Mouse (Mus musculus): Measurements from ENCODE around the gene Nckap5.
"Not testable (repeated sequence)": the region's sequence is repeated elsewhere in the genome, so short reads cannot be mapped to it uniquely, and the experiment has no call there.

Gene Nckap5

DNA sequence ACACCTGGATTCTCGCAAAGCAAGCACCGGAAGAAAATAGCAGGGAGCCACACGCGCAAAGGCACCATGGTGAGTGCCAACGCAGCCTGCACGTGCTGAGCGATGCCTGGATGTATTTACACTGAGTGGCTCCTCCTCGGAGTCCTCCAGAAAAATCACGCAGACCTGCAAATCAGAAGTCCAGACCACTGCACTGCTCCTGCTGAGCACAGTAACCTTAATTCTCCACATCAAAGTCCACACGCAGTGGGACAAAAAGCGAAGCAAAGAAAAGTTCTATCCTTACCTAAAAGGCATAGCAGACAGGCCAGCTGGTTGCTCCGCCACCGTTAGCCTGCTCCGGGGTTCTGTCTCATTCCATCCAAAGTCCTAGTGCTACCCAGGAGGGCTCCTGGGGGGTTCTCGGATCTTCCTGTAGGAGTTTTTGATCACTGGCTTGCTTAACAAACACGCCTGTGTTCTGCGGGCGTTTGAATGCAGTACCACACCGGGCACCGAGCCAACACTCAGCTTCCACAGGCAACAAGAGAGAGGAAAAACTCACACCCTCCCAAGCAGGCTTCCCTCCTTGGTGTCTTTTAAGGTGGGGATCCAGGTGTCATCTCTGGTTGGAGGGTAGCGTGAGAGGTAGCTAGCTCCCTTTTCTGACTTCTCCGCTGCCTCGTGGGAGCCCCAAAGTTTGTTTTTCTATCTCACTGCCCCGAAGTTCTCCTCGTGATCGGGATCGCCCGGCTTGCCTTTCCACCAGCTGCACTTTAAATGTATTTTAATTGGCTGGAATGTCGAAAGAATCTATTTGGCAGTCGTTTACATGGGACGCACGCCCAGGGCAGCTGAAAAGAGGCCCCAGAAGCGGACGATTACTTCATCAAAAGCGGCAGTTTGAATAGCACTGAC is at the start of gene Nckap5:
Nckap5 (minus strand) TSS at position 769 of the 897 bp plus-strand sequence.
- DNase-seq (ENCODE audit: low read depth), result no peak

DNA sequence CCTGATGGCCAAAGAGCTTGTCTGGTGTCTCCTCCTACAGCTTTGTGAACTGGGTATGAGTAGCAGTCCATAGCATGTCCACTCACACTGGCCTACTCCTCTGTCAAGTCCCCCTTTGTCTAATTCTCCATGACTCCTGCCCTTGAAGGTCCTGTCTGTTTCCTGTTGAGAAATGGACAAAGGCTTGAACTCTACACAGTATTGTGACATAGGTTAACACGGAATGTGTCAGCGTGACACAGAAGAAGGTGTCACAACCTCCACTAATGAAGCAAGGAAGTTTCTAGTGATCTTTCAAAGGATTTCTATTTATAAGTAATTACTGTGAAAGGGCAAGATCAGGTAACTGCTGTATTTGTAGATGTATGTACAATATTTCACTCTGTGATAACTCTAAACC is 46.9 kb upstream of the Nckap5 start:
- no peak for DNase-seq (ENCODE audit: low read depth)

DNA sequence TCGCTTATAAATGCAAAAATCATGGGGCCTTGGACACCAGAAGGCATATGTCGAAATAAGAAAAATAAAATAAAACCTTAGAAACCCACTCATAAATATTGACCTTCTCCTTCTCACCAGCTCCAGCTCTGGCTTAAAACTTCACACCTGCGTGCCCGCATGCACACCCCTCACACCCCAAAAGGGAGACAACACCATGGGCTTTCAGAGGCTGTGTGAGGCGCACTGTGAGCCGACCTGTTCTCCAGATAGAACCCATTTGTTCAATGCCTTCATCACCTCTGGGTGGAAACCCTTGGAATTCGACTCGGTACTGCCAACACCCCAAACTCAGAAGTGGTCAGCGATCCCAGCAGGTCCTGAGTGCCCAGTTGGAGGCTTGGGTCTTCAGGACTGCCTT is 37.8 kb upstream of the Nckap5 start:
- DNase-seq (ENCODE audit: low read depth), result no peak

DNA sequence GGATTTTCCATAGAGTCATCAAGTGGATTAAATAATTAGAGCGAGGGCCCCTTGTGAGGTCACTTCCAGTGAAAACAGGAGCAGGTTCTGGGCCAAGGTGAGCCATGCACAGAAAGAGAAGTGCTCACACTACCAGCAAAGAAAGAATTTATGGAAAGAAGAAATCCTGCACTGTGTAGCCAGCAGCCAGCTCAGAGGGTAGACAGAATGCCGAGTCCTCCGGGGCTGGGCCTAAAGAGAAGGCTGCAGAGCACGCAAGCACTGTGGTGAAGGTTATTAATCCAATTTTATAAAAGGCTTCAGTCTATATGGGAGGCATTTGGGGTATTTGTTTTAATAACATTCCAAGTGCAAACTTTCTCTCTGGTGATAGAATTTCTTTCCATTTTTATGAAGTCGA is 37.3 kb upstream of the Nckap5 start:
- no peak for DNase-seq (ENCODE audit: low read depth)

DNA sequence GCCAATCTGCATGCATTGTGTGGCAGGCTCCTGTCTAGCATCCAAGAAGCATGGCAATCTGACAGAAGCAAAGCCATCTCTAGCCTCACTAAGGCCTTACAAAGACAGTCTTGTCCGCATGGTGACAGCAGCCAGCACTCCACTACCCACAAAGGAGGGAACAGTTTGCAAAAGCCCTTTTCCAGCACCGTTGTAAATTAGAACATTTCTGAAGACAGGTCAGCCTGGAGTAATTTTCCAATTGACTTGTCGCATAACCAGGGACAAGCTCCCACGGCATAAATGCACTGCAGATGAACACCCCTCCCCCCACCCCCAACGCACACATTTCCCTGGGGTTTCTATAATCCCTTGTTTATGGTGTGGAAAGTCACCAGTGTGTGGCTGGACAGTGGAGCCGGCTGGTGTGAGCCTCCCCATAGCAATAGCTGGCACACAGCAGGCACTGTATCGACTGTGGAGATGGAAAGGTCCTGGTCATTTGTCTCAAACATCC is 35.0 kb upstream of the Nckap5 start:
- no peak for DNase-seq (ENCODE audit: low read depth)

DNA sequence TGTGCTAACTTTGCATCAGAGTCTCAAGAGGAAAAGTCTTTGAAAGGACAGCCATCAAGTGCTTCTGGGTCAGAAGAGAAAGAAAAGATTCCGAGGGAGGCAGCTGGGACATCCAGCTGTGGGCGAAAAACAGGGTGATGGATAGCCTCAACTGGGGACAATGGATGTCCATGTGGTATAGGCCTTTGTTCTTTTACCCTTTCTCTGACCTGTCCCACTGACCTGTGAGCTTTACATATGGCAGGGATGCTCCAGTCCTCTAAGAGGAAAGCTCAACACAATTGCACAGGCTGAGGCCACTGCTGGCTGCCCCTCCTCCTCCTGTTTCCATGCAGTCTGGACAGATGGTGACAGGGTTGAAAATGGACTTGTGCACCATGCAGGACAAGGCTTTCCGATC is 31.2 kb upstream of the Nckap5 start:
- no peak for DNase-seq (ENCODE audit: low read depth)

DNA sequence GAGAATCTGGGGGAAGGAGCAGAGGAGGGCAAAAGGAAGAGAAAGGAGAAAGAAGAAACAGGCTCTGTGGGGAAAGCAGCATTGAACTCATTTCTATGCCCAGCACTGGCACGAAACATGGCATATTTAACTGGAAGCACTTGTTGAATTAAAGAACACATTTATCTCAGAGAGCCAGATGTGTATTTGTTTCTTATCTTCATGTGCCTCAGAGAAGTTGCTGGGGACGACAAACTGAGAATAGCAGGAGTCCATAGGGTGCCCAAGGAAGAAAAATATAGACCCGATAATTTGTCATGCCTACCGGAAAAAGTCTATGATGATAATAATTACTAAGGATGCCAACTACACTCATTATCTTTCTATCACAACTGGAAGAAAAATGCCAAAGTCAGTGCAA is 29.9 kb upstream of the Nckap5 start:
- DNase-seq (ENCODE audit: low read depth), result no peak

DNA sequence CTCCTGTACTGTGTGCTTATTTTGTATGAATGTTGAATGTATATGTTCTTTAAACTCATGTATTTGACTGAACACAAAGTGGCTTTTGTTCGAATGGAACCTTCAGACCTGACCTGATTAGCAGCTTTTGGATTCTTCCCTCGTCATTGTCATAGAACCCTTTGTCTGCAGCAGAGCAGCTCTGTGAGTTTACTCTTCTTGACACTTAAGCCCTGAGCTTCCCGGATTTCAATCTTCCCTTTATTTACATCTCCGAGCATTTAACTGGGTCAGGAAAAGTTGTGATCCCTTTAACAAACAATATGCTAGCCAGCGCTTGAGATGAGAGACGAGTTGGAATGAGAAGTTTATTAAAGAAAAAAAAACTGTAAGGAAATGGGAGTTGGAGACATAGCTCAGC is 18.9 kb upstream of the Nckap5 start:
- no peak for DNase-seq (ENCODE audit: low read depth)

DNA sequence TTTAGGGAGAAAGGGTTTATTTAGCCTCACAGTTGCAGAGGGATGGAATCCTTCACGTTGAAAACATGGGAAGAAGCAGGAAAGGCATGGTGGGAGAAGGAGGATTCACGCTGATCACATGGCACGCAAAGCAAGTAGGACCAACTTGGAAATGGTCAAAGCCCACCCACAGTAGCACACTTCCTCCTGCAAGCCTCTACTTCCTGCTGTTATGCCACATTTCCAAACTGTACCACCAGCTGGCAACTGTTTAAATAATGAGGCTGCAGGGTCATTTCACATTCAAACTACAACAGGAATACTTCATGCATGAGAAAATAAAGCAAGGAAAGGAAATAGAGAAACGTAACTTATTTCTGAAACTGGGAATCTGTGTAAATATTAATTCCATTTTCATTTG is 15.7 kb upstream of the Nckap5 start:
- DNase-seq (ENCODE audit: low read depth), result no peak

DNA sequence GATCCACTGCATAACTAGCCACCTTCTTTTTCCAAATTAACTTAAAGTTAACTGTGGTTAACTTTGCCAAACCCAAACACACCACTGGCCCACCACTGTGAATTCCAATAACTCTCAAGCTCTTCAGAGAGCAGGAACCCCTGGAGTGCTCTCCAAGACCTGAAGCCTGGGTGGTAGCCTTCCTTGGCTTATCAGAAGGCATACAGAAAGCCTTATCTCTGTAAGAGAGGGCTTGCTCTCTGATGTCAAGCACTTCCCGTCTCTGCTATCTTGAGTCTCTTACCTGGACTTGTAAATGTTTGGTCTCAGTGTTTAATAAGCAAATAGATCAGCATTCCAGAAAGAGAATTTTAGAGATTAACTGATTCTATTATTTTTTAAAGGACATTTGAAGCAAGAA is 2.3 kb upstream of the Nckap5 start:
- DNase-seq (ENCODE audit: low read depth), result no peak

DNA sequence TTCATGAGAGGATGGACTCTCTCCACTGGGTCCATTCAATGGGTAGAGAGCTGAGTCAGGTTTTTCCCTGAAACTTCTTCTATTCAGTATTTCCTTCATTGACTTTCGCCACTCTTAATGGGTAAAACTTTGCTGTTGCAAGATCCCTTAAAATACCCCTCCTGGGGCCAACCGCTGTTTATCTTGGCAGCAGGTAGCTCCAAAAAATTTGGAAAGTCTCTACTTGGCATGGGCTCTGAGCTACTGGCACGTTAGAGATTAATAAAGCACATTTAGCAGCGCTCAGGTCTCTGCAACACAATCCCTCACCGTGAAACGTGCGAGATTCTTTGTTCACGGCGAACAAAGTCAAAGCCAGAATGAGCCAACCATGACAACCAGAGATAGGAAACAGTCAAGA is 1.6 kb downstream of the Nckap5 start:
- no peak for DNase-seq (ENCODE audit: low read depth)

DNA sequence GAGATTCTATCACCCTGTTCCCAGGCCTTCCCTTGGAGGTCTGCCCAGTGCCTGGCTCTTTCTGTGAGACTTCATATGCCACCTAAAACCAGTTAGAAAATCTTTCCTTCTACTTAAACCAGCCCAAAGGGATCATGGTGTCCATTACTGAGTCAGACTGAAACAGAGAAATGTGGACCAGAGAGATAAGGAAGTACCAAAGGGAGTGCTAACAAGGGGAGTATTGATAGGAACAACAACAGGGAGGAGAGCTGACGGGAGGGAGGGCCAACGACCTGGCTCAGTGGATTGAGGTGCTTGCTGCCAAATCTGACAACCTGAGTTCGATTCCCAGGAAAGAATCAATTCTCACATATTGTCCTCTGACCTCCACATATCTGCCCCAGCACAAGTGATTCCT is 5.8 kb downstream of the Nckap5 start:
- DNase-seq (ENCODE audit: low read depth), result no peak

DNA sequence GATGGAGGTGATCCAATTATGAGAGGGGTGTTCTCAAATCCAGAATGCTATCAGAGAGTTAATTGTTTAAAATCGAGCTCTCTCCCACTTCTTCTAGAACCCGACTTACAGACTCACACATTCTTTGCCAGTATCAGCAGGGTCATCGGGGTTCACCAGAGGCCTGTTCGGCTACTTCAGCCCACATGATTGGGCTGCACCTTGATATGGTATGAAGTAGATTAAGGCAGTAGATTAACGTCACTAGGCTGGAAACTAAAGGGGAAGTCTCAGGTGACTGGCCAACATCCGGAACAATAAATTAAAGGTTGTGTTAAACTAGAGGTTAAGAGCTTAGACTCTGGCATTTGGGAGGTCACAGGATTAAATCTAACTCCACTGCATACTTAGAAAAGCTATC is 8.4 kb downstream of the Nckap5 start:
- DNase-seq (ENCODE audit: low read depth), result no peak

DNA sequence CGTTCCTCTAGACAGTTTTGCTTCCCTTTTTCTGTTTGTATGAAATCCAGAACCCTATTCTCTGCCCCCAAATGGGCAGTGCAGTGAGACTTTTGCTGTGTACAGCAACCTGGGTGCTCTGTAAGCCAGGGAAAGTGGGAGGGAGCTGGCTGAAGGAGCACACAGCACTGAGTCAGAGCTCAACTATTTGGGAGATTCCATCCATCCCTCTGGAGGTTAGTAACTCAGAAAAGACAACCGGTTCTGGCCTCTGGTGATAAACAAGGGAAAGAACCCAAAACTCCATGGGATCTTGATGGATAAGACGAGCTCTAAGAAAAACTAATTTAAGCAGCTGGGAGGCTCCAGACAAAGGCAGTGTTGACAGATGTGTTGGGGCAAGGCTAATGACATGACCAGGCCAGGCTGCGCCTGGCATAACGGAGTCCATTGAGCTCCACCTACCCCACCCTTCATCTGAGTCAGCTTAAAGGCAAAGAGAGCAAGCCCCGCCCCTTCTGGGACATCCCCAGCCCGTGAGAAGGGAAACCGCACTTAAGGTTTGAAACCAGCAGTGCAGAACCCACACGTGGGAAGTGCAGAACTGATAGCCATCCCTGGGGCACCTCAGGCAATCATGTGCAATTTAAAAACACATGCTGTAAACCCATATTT is 13.1 kb downstream of the Nckap5 start:
- DNase-seq (ENCODE audit: low read depth), result peak; percentile 45

DNA sequence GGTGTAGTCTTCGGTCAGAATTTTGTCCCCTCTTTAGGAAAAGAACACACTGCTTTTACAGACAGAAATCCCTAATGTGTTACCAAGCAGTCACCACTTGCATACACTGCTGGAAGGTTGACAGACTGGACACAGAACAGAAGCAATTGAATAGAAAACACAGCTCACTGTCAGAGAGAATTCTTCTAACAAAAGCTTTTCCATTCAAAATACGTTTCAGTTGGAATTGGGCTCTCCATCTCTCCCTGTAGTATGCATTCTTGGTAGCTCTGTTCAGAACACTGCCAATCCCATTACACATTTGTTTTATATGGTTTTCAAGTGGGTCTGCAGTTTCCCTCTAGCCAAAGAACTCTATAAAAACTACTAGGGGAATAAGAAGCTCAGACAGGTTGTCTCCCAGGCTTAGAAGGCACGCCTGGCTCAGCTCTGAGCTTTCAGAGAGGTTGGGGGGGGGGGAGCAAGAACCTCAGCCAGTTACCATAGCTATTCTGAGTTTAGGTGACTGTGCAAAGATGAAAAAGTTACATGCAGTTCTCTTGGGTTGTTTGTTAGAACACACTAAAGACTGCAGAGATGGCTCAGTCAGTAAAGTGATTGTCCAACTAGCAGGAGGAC is 23.5 kb downstream of the Nckap5 start:
- DNase-seq (ENCODE audit: low read depth), result no peak

DNA sequence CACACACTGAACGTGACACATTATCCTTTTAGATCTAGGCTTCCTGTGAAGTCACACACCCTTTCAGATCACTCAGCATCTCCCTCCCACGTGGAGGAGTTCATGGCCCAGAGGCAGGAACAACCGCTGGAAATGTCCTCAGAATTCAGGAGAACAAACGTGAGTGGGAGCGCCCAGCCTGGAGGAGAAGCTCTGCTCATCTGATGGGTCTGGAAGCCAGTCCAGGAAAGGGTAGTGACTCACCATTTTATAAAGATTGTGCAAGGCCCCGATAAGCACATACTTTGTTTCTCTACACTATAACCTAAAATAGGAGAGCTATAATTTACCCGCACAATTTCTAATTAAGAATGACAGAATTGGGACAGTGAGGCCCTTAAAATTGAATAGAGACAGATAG is 24.1 kb downstream of the Nckap5 start:
- no peak for DNase-seq (ENCODE audit: low read depth)

DNA sequence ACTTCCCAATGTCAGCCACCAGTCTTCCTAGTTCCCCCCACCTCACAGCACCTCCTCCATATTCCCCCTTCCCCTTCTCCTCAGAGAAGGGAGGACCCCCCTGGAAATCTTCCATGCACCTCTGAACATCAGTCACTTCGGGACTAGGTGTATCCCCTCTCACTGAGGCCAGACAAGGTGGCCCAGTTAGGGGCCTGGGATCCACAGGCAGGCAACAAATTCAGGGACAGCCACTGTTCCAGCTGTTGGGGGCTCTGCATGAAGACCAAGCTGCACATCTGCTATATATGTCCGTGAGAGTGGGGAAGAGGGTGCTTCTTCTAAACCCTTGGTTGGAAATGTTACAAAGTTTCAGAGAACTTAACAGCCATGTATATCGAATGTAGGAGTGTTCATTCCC is 28.2 kb downstream of the Nckap5 start:
- DNase-seq (ENCODE audit: low read depth), result no peak

DNA sequence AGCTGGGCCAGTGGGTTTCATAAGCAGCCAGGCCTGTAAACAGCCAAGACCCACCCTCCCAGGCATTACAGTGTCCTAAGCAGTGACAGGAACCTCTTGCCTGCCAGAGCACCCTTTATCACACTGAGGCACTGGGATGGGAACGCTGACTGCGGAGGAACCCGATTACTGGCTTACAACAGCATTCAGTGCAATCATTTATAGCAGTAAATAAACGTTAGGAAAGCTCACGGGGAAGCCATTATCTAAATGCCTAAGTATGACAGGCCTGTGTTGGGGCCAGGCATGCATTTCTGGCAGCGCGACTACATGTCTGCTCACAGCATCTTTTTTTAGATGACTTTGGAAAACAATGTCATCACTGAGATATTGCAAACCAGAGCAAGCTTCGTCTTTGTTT is 28.9 kb downstream of the Nckap5 start:
- DNase-seq (ENCODE audit: low read depth), result no peak

DNA sequence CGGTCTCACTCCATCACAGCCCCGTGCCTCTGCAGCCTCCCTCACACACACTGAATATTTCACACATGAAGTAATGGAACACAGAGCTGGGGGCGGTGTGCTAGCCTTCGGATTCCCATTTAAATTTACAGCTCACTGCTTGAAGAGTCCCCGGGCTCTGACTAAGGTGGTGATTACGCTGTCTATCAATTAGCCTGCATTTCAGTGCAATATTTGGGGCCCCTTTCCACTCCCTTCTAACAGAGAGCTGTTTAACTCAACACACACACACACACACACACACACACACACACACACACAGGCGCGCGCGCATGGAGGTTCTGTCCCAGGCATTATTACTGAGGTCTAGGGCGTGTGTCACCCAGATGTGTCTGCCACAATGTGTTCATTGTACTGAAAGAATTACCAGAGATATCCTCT is 31.2 kb downstream of the Nckap5 start:
- DNase-seq (ENCODE audit: low read depth), result no peak

DNA sequence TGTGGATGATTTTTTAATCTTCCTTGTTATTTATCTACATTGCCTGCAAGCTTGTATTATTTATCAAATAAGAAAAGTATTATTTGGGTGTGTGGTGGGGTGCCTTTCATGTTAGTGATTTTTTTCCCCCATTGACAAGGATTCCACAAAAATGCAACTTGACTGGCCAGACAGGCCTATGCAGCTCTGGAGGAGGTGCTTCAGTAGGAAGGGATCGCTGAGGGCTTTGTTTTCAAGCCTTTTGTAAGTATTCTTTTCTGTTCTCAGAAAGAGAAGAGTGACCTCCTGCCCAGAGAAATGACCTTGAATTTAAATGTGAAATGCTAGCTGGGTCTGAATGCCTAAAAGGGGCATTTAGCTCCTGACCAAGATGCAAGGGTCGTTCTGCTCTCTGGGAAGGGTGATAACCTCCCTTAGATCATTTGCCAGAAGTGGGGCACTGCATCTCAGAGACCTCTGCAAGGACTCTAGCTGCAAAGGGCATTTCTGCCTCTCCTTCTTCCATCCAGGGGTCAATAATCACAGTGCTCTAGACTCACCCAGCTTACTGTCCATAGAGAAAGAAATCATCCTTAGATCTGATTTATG is 50.2 kb downstream of the Nckap5 start:
- DNase-seq (ENCODE audit: low read depth), result not testable (repeated sequence)

DNA sequence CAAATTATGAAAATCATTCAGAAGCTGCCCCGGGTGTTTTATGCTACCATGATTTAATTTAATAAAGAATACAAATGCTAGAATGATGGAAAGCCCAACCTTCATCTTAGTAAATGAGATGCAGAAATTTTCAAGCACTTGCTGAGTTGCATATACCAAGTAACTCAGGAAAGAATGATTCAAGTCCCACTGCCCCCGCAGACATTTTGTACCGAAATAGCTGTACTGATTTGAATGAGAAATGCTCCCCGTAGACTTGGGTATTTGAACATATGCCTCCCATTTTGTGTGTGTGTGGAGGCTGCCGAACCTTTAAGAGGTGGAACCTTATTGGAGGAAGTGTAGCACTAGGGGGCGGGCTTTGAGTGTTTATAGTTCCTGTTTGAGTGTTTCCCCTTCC is 56.7 kb downstream of the Nckap5 start:
- DNase-seq (ENCODE audit: low read depth), result not testable (repeated sequence)

DNA sequence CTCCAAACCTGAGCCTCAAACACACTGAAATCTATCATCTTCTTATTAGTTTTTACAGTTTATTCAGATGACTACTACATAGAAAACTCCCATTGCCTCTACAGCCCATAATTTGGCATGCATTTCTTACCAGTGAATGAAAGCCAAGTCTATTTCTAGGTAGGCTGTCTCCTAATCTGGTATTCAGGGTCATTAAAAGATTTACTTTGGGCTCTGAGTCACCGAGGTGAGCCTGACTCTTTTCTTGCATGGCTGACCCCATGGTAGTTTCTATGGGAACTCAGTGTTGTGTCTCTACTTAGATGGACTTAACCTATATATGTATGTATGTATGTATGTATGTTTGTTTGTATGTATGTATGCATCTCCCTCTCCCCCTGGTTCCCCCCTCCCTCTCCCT is 63.6 kb downstream of the Nckap5 start:
- no peak for DNase-seq (ENCODE audit: low read depth)
